Mouse (Mus musculus): Measurements from ENCODE around the gene Ctsh. TPM values are rescaled to one million over a fixed set of nuclear protein-coding genes. Genes with fewer than 3 reads are reported as not detected.
A peak's percentile ranks its signal among the peaks of the same experiment; 100 is the strongest.
"Not testable (repeated sequence)": the region's sequence is repeated elsewhere in the genome, so short reads cannot be mapped to it uniquely, and the experiment has no call there.

Ctsh gene
- polyA plus RNA-seq, 1 experiment from 2014 or later, result 132 TPM

GRCm38 (mm10) chr9:90041556-90041955 is 12.4 kb upstream of the Ctsh start:
- no peaks in the 10 kb centered on the region for H3K27me3 ChIP-seq (ENCODE audit: insufficient read depth, low read length)
- H3K9me3 ChIP-seq (ENCODE audit: low read depth, low read length), result 0 out of 2 replicates have a peak, but pooled peaks cover 3% of the 10 kb centered on the region
- no peaks in the 10 kb centered on the region for H3K4me1 ChIP-seq (ENCODE audit: insufficient read depth)
- 87% methylated on average over 3 of the region's 3 CpGs for WGBS
- no peaks in the 10 kb centered on the region for H3K36me3 ChIP-seq (ENCODE audit: insufficient read depth)
- H3K4me3 ChIP-seq (ENCODE audit: low read depth, low read length), result no peak overlapping the region
- no peak overlapping the region for H3K4me2 ChIP-seq
- TF ChIP-seq CTCF (IDR thresholded peaks at IDR 0.05; ENCODE audit: low read depth), result no peak
- H3K27ac ChIP-seq (ENCODE audit: low read depth), result no peak overlapping the region
- H3K9ac ChIP-seq, result no peak overlapping the region
- ATAC-seq (ENCODE audit: insufficient read depth) (no peak), DNase-seq (no peak)

- not testable (repeated sequence) for H3K36me3 ChIP-seq (ENCODE audit: insufficient read depth); H3K4me3 ChIP-seq (ENCODE audit: low read depth, low read length); H3K27ac ChIP-seq (ENCODE audit: low read depth); H3K9me3 ChIP-seq (ENCODE audit: low read depth, low read length); H3K9ac ChIP-seq; H3K4me2 ChIP-seq; ATAC-seq (ENCODE audit: insufficient read depth); H3K4me1 ChIP-seq (ENCODE audit: insufficient read depth); DNase-seq; H3K27me3 ChIP-seq (ENCODE audit: insufficient read depth, low read length)
- 92% methylated on average over 8 of the region's 8 CpGs for WGBS
These were observed 11.0 kb upstream of the Ctsh start for GRCm38 (mm10) chr9:90042906-90043305.

- Histone ChIP-seq H3K9me3 (ENCODE audit: low read depth, low read length) (0 out of 2 replicates have a peak, but pooled peaks cover 3% of the 10 kb centered on the region), H3K4me1 (ENCODE audit: insufficient read depth) (no peaks in the 10 kb centered on the region), H3K27ac (ENCODE audit: low read depth) (no peak overlapping the region), H3K4me3 (ENCODE audit: low read depth, low read length) (no peak overlapping the region), H3K27me3 (ENCODE audit: insufficient read depth, low read length) (no peaks in the 10 kb centered on the region), H3K4me2 (no peak overlapping the region), H3K9ac (no peak overlapping the region), H3K36me3 (ENCODE audit: insufficient read depth) (no peaks in the 10 kb centered on the region)
- DNase-seq, result no peak
- WGBS, result 82% methylated on average over 7 of the region's 7 CpGs
- no peak for ATAC-seq (ENCODE audit: insufficient read depth)
- no peak for TF ChIP-seq CTCF (IDR thresholded peaks at IDR 0.05; ENCODE audit: low read depth)
These were observed 8.8 kb upstream of the Ctsh start for GRCm38 (mm10) chr9:90045191-90045590.

- Histone ChIP-seq H3K4me1 (ENCODE audit: insufficient read depth) (no peaks in the 10 kb centered on the region), H3K4me3 (ENCODE audit: low read depth, low read length) (no peak overlapping the region), H3K36me3 (ENCODE audit: insufficient read depth) (no peaks in the 10 kb centered on the region), H3K9me3 (ENCODE audit: low read depth, low read length) (0 out of 2 replicates have a peak, but pooled peaks cover 3% of the 10 kb centered on the region), H3K27ac (ENCODE audit: low read depth) (no peak overlapping the region), H3K27me3 (ENCODE audit: insufficient read depth, low read length) (no peaks in the 10 kb centered on the region), H3K4me2 (no peak overlapping the region), H3K9ac (no peak overlapping the region)
- no peak for DNase-seq
- WGBS, result 47% methylated on average over 5 of the region's 5 CpGs
- TF ChIP-seq CTCF (IDR thresholded peaks at IDR 0.05; ENCODE audit: low read depth), result no peak
- peak; percentile 28; the same call in 1 of the 2 replicates for ATAC-seq (ENCODE audit: insufficient read depth)
These were observed 5.9 kb upstream of the Ctsh start for GRCm38 (mm10) chr9:90047937-90048627.

- Histone ChIP-seq H3K36me3 (ENCODE audit: insufficient read depth) (no peaks in the 10 kb centered on the region), H3K9me3 (ENCODE audit: low read depth, low read length) (no peaks in the 10 kb centered on the region), H3K4me3 (ENCODE audit: low read depth, low read length) (peak overlapping the region; percentile 50), H3K9ac (peak overlapping the region; percentile 62), H3K4me2 (peak overlapping the region; percentile 87), H3K27ac (ENCODE audit: low read depth) (peak overlapping the region; percentile 42; the same call in 1 of the 2 replicates), H3K4me1 (ENCODE audit: insufficient read depth) (no peaks in the 10 kb centered on the region), H3K27me3 (ENCODE audit: insufficient read depth, low read length) (no peaks in the 10 kb centered on the region)
- ATAC-seq (ENCODE audit: insufficient read depth) (peak; percentile 95), DNase-seq (peak; percentile 79)
- WGBS, result under 1% methylated on average over 37 of the region's 37 CpGs
- TF ChIP-seq CTCF (IDR thresholded peaks at IDR 0.05; ENCODE audit: low read depth), result peak; percentile 69
These were observed 606 bp downstream of the Ctsh start for GRCm38 (mm10) chr9:90054371-90055145.

GRCm38 (mm10) chr9:90055409-90055808 is 1.5 kb downstream of the Ctsh start:
- TF ChIP-seq CTCF (IDR thresholded peaks at IDR 0.05; ENCODE audit: low read depth), result no peak
- Histone ChIP-seq H3K27ac (ENCODE audit: low read depth) (no peak overlapping the region), H3K4me3 (ENCODE audit: low read depth, low read length) (peak overlapping the region; percentile 50; the same call in 1 of the 2 replicates), H3K36me3 (ENCODE audit: insufficient read depth) (no peaks in the 10 kb centered on the region), H3K4me1 (ENCODE audit: insufficient read depth) (no peaks in the 10 kb centered on the region), H3K9ac (no peak overlapping the region; the same call in 1 of the 2 replicates), H3K4me2 (peak overlapping the region; percentile 87), H3K27me3 (ENCODE audit: insufficient read depth, low read length) (no peaks in the 10 kb centered on the region), H3K9me3 (ENCODE audit: low read depth, low read length) (no peaks in the 10 kb centered on the region)
- DNase-seq (no peak), ATAC-seq (ENCODE audit: insufficient read depth) (no peak)
- WGBS, result 42% methylated on average over 5 of the region's 5 CpGs

- Histone ChIP-seq H3K9ac (no peak overlapping the region), H3K4me3 (ENCODE audit: low read depth, low read length) (no peak overlapping the region), H3K4me1 (ENCODE audit: insufficient read depth) (no peaks in the 10 kb centered on the region), H3K9me3 (ENCODE audit: low read depth, low read length) (no peaks in the 10 kb centered on the region), H3K36me3 (ENCODE audit: insufficient read depth) (no peaks in the 10 kb centered on the region), H3K27me3 (ENCODE audit: insufficient read depth, low read length) (no peaks in the 10 kb centered on the region), H3K4me2 (peak overlapping the region; percentile 87), H3K27ac (ENCODE audit: low read depth) (no peak overlapping the region)
- TF ChIP-seq CTCF (IDR thresholded peaks at IDR 0.05; ENCODE audit: low read depth), result no peak
- 73% methylated on average over 3 of the region's 3 CpGs for WGBS
- DNase-seq (no peak), ATAC-seq (ENCODE audit: insufficient read depth) (no peak)
These were observed 2.0 kb downstream of the Ctsh start for GRCm38 (mm10) chr9:90055911-90056310.
